Mouse (Mus musculus): Measurements from ENCODE around the gene Tlr5.
A peak's percentile ranks its signal among the peaks of the same experiment; 100 is the strongest.

Gene Tlr5

GRCm38 (mm10) chr1:182954287-182955046, at the start of gene Tlr5:
Gene Tlr5 (plus strand): TSS chr1:182954788.
- DNase-seq (ENCODE audit: low spot score in 2 of 2): peak; percentile 46 to 52

- DNase-seq (ENCODE audit: low spot score in 2 of 2): no peak
Measured at GRCm38 (mm10) chr1:182905669-182906068, 48.9 kb upstream of the Tlr5 start.

- peak; percentile 87 to 95 for DNase-seq (ENCODE audit: low spot score in 2 of 2)
Measured at GRCm38 (mm10) chr1:182908050-182909036, 46.2 kb upstream of the Tlr5 start.

- DNase-seq (ENCODE audit: low spot score in 2 of 2): no peak
Measured at GRCm38 (mm10) chr1:182909066-182909465, 45.5 kb upstream of the Tlr5 start.

GRCm38 (mm10) chr1:182909596-182909995, 45.0 kb upstream of the Tlr5 start:
- no peak for DNase-seq (ENCODE audit: low spot score in 2 of 2)

GRCm38 (mm10) chr1:182912591-182912990, 42.0 kb upstream of the Tlr5 start:
- no peak for DNase-seq (ENCODE audit: low spot score in 2 of 2)

GRCm38 (mm10) chr1:182914121-182914908, 40.3 kb upstream of the Tlr5 start:
- DNase-seq (ENCODE audit: low spot score in 2 of 2): no peak

GRCm38 (mm10) chr1:182916166-182916565, 38.4 kb upstream of the Tlr5 start:
- DNase-seq (ENCODE audit: low spot score in 2 of 2): no peak

- DNase-seq (ENCODE audit: low spot score in 2 of 2): no peak
Measured at GRCm38 (mm10) chr1:182918718-182919346, 35.8 kb upstream of the Tlr5 start.

- no peak for DNase-seq (ENCODE audit: low spot score in 2 of 2)
Measured at GRCm38 (mm10) chr1:182922824-182923223, 31.8 kb upstream of the Tlr5 start.

- DNase-seq (ENCODE audit: low spot score in 2 of 2): no peak
Measured at GRCm38 (mm10) chr1:182926465-182926864, 28.1 kb upstream of the Tlr5 start.

- DNase-seq (ENCODE audit: low spot score in 2 of 2): no peak
Measured at GRCm38 (mm10) chr1:182927878-182928851, 26.4 kb upstream of the Tlr5 start.

GRCm38 (mm10) chr1:182935469-182935868, 19.1 kb upstream of the Tlr5 start:
- no peak for DNase-seq (ENCODE audit: low spot score in 2 of 2)

- no peak for DNase-seq (ENCODE audit: low spot score in 2 of 2)
Measured at GRCm38 (mm10) chr1:182937486-182938120, 17.0 kb upstream of the Tlr5 start.

GRCm38 (mm10) chr1:182941921-182942320, 12.7 kb upstream of the Tlr5 start:
- DNase-seq (ENCODE audit: low spot score in 2 of 2): no peak

GRCm38 (mm10) chr1:182943911-182944310, 10.7 kb upstream of the Tlr5 start:
- DNase-seq (ENCODE audit: low spot score in 2 of 2): no peak

GRCm38 (mm10) chr1:182944638-182945037, 9.9 kb upstream of the Tlr5 start:
- no peak for DNase-seq (ENCODE audit: low spot score in 2 of 2)

- no peak for DNase-seq (ENCODE audit: low spot score in 2 of 2)
Measured at GRCm38 (mm10) chr1:182945561-182945960, 9.0 kb upstream of the Tlr5 start.

GRCm38 (mm10) chr1:182951298-182951697, 3.3 kb upstream of the Tlr5 start:
- DNase-seq (ENCODE audit: low spot score in 2 of 2): peak in 1 of 2 experiments; percentile 65

GRCm38 (mm10) chr1:182953165-182953564, 1.4 kb upstream of the Tlr5 start:
- DNase-seq (ENCODE audit: low spot score in 2 of 2): no peak

Measured in urinary bladder, adult 18-20 months (tissue).